Mouse (Mus musculus): Measurements from ENCODE around the gene Taf3. TPM values are rescaled to one million over a fixed set of nuclear protein-coding genes. Genes with fewer than 3 reads are reported as not detected.

Taf3 gene
- total RNA-seq, 2 experiments from 2014 or later: 10.8 TPM

GRCm38 (mm10) chr2:9879092-9879491, 169.3 kb downstream of the Taf3 start:
- no peak for DNase-seq (ENCODE audit: low spot score in 2 of 2)

GRCm38 (mm10) chr2:9878564-9879081, 169.8 kb downstream of the Taf3 start:
- DNase-seq (ENCODE audit: low spot score in 2 of 2): no peak

GRCm38 (mm10) chr2:9877966-9878563, 170.3 kb downstream of the Taf3 start:
- no peak for DNase-seq (ENCODE audit: low spot score in 2 of 2)

- no peak for DNase-seq (ENCODE audit: low spot score in 2 of 2)
Measured at GRCm38 (mm10) chr2:9877326-9877690, 171.1 kb downstream of the Taf3 start.

GRCm38 (mm10) chr2:9876621-9877325, 171.6 kb downstream of the Taf3 start:
- DNase-seq (ENCODE audit: low spot score in 2 of 2): no peak

DNA sequence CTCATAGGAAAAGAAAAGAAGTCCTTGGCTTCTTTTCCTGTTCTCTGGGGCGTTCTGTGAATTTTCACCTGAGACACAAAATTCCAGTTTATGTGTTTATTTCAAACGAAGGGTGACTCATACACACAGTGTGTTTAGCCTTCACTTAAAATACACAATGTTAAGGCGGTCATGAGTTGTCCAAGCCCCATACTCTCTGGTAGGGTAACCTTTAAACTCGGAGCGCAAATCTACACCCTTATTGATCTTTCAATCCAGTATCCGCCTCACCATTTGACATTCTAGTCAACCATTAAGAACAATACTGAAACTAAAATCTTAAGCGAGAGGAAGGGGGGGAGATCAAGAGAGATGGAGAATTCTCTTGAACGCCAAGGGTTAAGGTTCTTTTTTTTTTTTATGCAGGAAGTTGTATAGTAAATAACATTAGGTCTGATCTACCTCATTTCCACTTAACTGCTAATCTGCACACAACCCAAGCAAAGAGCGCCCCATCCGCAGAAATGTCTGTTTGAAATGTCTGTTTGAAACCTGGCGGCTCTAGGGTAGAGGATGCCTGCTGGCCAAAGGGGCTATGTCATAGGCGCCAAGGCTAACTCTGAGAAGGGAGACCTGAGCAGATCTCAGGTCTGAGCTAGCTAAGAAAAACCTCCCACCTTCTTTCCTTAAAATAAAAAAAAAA, 172.6 kb downstream of the Taf3 start:
- no peak for DNase-seq (ENCODE audit: low spot score in 2 of 2)

DNA sequence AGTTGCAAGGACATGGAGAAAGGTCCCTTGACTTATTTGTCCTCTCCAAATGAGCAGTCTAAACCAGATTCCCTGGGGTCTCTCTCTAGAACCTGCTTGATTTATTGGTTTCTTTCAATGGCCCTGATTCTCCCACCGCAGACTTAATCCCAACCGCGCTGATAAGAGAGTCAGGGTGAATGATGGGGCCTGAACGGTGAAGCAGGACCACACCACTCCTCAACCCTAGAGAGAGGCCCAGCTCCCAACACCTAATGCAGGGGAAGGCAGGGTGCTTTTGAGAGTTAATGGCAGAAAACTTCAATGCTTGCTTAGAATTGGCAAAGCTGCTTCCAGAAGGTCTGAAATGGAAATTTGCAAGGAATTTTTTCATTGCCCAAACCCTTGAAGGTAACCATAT, 173.2 kb downstream of the Taf3 start:
- DNase-seq (ENCODE audit: low spot score in 2 of 2): no peak

DNA sequence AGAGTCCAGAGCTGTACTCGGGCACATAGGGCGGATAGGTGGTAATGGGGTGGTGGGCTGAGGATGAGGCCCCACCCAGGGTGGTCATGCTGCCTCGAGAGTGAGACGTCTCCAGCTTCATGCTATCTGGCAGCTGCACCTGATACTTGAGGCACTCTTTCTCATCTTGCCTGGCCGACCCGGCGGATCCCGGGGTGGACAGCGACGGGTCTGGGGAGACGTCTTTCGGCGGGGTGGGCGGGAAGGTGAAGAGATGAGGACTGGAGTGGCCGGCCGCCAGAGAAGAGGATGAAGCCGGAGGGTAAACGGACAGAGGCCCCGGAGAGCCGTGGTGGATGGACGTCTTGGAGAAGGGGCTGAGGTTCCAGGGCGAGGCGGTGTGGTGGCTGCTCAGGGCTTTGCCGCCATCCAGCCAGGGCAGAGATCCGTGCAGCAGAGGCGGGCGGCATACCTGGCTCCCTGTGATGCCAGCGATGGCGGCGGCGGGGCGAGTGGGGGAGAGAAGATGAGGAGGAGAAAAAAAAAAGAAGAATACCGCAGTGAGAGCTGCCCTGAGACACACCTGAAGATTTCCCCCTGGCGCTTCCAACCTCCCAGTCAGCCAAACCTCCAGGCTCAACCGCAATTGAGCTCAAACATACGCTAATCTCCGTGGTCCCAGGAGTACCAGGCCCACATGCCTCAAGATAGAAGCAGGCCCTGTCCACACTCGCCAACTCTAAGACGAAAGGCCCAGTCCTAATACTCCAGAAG, 173.8 kb downstream of the Taf3 start:
- no peak for DNase-seq (ENCODE audit: low spot score in 2 of 2)

GRCm38 (mm10) chr2:9873757-9874156, 174.6 kb downstream of the Taf3 start:
- no peak for DNase-seq (ENCODE audit: low spot score in 2 of 2)

DNA sequence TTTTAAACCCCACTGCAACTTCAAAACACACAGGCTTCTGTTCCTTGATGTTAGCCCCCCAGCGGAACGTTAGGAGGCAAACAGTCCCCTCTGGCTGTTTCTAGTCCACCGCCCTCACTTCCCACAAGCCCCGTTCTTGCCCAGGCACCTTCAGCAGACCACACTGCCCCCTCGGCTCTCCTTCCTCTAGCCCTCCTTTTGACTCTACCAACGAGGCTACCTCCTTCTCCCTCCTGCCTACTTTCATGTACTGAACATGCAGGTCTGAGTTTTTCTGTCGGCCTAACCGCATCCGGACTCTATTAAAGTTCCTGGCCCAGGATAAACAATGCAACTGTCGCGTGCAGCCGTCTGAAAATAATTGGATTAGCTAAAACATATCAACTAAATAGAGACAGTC, 175.7 kb downstream of the Taf3 start:
- no peak for DNase-seq (ENCODE audit: low spot score in 2 of 2)

DNA sequence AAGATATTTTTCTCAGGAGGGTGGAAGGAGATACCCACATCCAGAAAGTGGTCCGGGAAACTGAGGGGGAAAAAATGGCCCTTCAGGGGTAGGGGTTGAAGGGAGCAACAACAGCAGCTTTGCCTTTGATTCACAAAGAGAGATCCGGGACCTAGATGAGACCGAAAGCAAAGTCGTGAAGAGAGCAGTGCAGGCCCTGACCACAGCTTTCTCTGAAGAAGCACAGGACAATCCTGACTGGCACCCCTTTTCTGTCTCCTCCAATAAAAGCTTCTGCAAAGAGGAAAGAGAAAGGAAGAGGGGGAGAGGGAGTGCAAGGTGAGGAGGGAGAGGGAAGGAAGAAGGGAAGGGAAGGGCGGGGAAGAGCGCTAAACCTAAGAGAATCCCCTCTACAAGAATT, 176.6 kb downstream of the Taf3 start:
- no peak for DNase-seq (ENCODE audit: low spot score in 2 of 2)

DNA sequence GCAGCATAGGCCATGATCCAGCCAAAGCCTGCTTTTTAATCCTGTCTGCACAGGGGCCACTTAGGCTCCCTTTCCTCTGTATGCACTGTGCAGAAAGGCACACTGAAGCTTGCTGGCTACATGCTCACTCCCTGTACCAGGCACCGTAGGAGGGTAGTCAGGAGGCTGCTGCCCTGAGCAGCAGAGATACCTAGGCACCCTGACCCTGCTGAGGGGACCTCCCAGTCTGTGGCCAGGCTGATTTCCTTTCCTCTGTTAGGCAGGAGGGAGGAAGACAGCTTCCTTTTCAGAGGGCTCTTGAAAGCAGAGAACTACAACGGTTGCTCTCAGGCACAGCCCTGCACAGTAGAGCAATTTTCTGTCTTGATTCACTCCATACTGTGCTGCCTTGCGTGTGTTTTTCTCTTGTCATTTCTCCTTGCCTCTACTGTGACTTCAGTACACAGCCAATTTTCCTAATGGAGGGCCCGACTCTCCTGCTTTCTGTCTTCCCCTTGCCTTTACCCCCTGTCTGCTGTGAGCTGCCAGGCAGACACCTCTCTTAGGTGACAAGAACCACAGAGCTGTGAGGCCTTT, 177.2 kb downstream of the Taf3 start:
- no peak for DNase-seq (ENCODE audit: low spot score in 2 of 2)

DNA sequence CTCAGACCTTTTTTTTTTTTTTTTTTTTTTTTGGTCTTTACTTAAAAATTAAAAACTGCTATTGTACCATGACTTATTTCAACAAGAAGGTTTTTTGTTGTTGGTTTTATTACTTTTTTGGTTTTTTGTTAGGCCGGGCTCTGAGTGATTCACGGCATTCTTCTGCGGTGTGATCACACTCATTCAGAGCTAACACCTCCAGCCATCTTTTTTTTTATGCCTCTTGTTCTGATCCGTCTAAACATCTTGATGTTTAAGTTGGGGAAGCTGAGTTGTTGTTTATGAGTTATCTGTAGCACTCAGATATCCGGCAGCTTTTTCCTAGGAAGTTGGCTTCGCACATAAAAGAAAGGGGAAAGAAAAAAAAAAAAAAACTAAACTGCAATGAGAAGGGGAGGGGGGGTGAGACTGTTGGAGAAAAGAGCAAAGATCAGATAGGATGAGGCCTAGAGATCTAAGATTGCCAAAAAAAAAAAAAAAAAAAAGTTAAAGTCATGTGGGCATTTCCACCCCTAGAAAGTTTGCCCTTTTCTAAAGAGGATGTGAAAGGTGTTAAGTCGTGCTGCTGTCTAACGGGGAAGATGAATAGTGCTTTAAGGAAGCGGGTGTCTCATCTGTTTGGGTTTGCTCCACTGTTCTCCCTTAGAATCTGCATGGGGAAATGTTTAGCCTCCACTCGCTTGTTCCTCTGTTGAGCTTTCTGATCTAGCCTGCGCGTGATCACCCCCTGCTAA, 181.1 kb downstream of the Taf3 start:
- no peak for DNase-seq (ENCODE audit: low spot score in 2 of 2)

Other genes with a start within 250 kb of the Taf3 start
- 1 to 10 TPM; 1.1 to 1.4 TPM for gene 4930412O13Rik, start 167.3 kb downstream of the Taf3 start, total RNA-seq (2021)
- not detected for gene 9230102O04Rik, start 159.1 kb downstream of the Taf3 start, total RNA-seq (2021)
- 10 to 100 TPM; 11.7 to 14.2 TPM for gene Gata3, start 158.6 kb downstream of the Taf3 start, total RNA-seq (2021)
- 100 to 1,000 TPM; 387 to 397 TPM for gene Atp5c1, start 31.9 kb upstream of the Taf3 start, total RNA-seq (2021)
- 10 to 100 TPM; 14.8 to 19.3 TPM for gene Kin, start 32.0 kb upstream of the Taf3 start, total RNA-seq (2021)
- gene Itih2, start 82.8 kb upstream of the Taf3 start, total RNA-seq (2021): 1 to 10 TPM; 7.5 to 8.9 TPM
- gene Itih5, start 105.0 kb upstream of the Taf3 start, total RNA-seq (2021): 10 to 100 TPM; 29.6 to 55.8 TPM